Mouse (Mus musculus) embryonic facial prominence, embryonic 11.5 days (tissue): ENCODE data around the gene Ankrd40. TPM values are rescaled to one million over a fixed set of nuclear protein-coding genes. Genes with fewer than 3 reads are reported as not detected.

Experiments
- ATAC-seq: fragments of 200-750 bp; cut with Nextera tagmentation; replicated peaks from 2 replicates; pipeline ENCODE4 v1.8.0; 2017; ENCODE audit warnings: low read depth; ENCODE audit not compliant: insufficient number of reproducible peaks, low FRiP score, low TSS enrichment
- DNase-seq: peaks from one replicate; pipeline ENCODE4 v3.0.0-alpha.2; 2015; ENCODE audit warnings: low spot score
- H3K27ac ChIP-seq: fragments of 300-500 bp; sonication (generic); replicated peaks from 2 replicates; pipeline ENCODE4 v1.5.1; 2014; ENCODE audit warnings: mild to moderate bottlenecking, low read depth, low read length, control low read depth
- H3K27me3 ChIP-seq: fragments of 300-500 bp; sonication (generic); 2 replicates; pipeline ENCODE4 v1.6.1; 2014; ENCODE audit warnings: mild to moderate bottlenecking, low read length, moderate library complexity, mixed read lengths; ENCODE audit not compliant: control insufficient read depth, insufficient read depth
- H3K36me3 ChIP-seq: fragments of 300-500 bp; sonication (generic); replicated peaks from 2 replicates; pipeline ENCODE4 v1.6.1; 2014; ENCODE audit warnings: low read depth, mild to moderate bottlenecking, low read length, moderate library complexity, mixed read lengths; ENCODE audit not compliant: control insufficient read depth, insufficient read depth
- H3K4me1 ChIP-seq: fragments of 300-500 bp; sonication (generic); 2 replicates; pipeline ENCODE4 v1.6.1; 2014; ENCODE audit warnings: low read length, mixed read lengths; ENCODE audit not compliant: control insufficient read depth, insufficient read depth
- H3K4me2 ChIP-seq: fragments of 300-500 bp; sonication (generic); 2 replicates; pipeline ENCODE4 v1.6.1; 2014; ENCODE audit warnings: low read depth, mild to moderate bottlenecking, control low read depth, low read length, moderate library complexity
- H3K4me3 ChIP-seq: fragments of 300-500 bp; sonication (generic); 2 replicates; pipeline ENCODE4 v1.5.1; 2014; ENCODE audit warnings: low read depth, low read length, control low read depth
- H3K9ac ChIP-seq: fragments of 300-500 bp; sonication (generic); replicated peaks from 2 replicates; pipeline ENCODE4 v1.6.1; 2014; ENCODE audit warnings: mild to moderate bottlenecking, control low read depth, low read length
- H3K9me3 ChIP-seq: fragments of 300-500 bp; sonication (generic); replicated peaks from 2 replicates; pipeline ENCODE4 v1.6.1; 2016; ENCODE audit warnings: mild to moderate bottlenecking, low read length, inconsistent platforms, mixed read lengths; ENCODE audit not compliant: control insufficient read depth
- WGBS: fragments of 180-500 bp; shearing (Covaris S2); extraction: QIAGEN DNeasy Blood & Tissue Kit; methylation state at CpG from one replicate; pipeline ENCODE4 v1.1.7; 2014; 5-methylcytosine and 5-hydroxymethylcytosine counted together
- polyA plus RNA-seq: library from polyadenylated mRNA; unstranded; fragments of >200 nt; fragmentation: Nextera tagmentation; extraction: Ambion mirVana; gene quantifications from 2 replicates; pipeline ENCODE4 v1.2.1, GENCODE M21; 2014

Gene Ankrd40
- polyA plus RNA-seq, 1 experiment from 2014 or later, result 23.5 TPM

DNA sequence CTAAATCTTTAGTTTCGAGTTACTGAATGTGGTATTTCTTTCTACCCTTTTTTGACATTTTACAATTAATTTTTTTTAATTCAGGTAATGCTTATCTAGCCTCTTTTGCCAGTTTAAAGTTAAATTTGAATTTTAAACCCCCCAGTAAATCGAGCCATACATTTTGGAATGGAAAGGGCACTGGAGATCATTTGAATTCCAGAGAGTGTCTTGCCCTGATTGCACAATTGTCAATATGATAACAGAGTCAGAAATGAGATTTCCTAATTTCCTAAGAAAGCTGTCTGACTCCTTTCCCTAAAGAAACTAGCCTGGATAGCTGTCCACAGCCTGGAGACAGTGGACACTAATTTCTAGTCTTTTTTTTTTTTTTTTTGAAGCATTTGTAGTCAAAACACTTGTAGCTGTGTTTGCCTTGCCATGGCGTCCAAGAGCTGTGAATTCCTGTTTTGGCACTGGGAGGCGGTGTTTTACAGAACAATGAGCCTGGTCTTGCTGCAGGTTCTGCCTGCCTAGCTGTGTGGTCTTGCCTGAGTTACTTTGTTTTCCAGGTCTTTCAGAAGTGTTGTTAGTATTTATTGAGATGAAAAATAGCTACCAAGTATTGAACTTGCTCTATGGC, 1.6 kb downstream of the Ankrd40 start:
- Histone ChIP-seq H3K4me2 (no peak overlapping the region), H3K9me3 (no peaks in the 10 kb centered on the region), H3K27me3 (no peaks in the 10 kb centered on the region), H3K4me3 (no peak overlapping the region), H3K4me1 (no peaks in the 10 kb centered on the region), H3K9ac (no peak overlapping the region), H3K36me3 (peaks cover under 1% of the 10 kb centered on the region; the same call in 1 of the 2 replicates), H3K27ac (no peak overlapping the region)
- ATAC-seq (no peak), DNase-seq (peak; percentile 65)
- 53% methylated on average over 4 of the region's 4 CpGs for WGBS

DNA sequence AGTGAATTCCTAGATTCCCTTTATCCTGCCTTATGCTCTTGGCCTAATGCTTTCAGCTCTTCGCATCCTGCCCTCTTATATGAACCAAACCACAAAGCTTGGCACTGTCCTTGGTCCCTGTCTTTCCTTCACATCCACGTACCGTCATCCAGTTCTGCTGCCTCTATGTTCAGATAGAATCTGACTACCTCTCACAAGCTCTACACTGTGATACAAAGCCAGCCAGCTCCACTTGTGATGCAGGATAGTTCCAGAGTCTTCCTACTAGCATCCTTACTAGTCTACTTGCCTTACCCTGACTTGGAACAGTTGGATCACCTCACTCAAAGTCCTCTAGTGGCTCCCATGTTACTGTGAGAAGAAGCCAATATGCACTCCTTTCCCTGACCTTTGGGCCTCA, 2.4 kb downstream of the Ankrd40 start:
- no peaks in the 10 kb centered on the region for H3K9me3 ChIP-seq
- H3K4me2 ChIP-seq, result no peak overlapping the region
- H3K9ac ChIP-seq, result no peak overlapping the region
- H3K36me3 ChIP-seq, result peaks cover 4% of the 10 kb centered on the region; the same call in 1 of the 2 replicates
- DNase-seq (no peak), ATAC-seq (no peak)
- H3K27ac ChIP-seq, result no peak overlapping the region
- no peak overlapping the region for H3K4me3 ChIP-seq
- no peaks in the 10 kb centered on the region for H3K27me3 ChIP-seq
- no peaks in the 10 kb centered on the region for H3K4me1 ChIP-seq
- 91% methylated on average over 3 of the region's 3 CpGs for WGBS

DNA sequence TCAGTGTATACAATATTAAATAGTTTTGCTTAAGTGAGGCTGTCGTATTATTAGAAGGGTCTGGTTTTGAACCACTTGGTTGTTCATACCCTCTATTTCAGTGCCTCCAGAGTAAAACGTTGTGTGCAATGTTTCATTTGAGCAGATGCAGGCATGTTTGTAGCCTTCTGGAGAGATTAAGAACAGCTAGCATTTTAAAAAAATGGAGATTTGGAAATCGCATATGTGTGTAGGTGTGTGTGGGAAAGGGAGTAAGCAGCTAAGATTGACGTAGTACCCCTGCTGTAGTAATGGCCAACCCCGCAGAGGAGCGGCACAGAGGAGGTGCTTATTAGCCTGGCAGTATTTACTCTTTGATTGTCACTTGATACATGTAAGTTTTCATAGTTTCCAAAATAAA, 4.9 kb downstream of the Ankrd40 start:
- H3K4me3 ChIP-seq, result no peak overlapping the region
- no peak overlapping the region for H3K27ac ChIP-seq
- H3K4me2 ChIP-seq, result no peak overlapping the region
- H3K36me3 ChIP-seq, result peaks cover 4% of the 10 kb centered on the region; the same call in 1 of the 2 replicates
- no peaks in the 10 kb centered on the region for H3K9me3 ChIP-seq
- H3K27me3 ChIP-seq, result no peaks in the 10 kb centered on the region
- H3K4me1 ChIP-seq, result no peaks in the 10 kb centered on the region
- DNase-seq, result no peak
- WGBS, result 89% methylated on average over 6 of the region's 6 CpGs
- no peak for ATAC-seq
- no peak overlapping the region for H3K9ac ChIP-seq

DNA sequence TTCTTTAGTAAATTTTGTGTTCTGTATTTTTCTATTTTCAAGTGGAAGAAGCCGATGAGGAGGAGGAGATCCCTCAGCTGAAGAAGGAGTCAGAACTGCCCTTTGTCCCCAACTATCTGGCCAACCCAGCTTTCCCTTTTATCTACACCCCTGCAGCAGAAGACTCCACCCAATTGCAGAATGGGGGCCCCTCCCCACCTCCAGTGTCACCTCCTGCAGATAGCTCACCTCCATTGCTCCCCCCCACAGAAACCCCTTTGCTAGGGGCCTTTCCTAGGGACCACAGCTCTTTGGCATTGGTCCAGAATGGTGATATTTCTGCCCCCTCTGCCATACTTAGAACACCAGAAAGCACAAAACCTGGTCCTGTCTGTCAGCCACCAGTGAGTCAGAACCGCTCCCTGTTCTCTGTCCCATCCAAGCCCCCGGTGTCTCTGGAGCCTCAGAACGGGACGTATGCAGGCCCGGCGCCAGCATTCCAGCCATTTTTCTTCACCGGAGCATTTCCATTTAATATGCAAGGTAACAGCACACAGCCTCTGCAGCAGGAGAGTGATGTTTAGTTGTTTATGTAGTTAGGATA, 6.7 kb downstream of the Ankrd40 start:
- no peak overlapping the region for H3K4me3 ChIP-seq

DNA sequence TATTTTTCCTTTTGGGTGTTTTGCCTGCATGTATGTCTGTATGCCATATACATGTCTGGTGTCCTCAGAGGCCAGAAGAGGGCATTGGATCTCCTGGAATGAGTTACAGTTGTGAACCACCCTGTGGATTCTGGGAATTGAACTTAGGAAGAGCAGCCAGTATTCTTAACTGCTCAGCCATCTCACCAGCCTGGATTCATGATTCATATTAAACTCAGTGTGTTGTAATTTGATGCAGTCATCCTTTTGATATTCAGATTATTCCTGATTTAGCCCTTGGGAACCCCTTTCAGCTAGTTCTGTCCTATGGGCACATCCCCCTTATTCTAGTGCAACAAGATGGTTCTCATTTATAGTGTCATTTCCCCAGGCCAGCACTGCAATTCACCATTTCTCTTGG, 8.8 kb downstream of the Ankrd40 start:
- no peak for ATAC-seq
- H3K27me3 ChIP-seq, result no peaks in the 10 kb centered on the region

More for the DNA sequence above, 6.7 kb downstream of the Ankrd40 start:
- no peaks in the 10 kb centered on the region for H3K9me3 ChIP-seq
- H3K4me2 ChIP-seq, result no peak overlapping the region
- peaks cover 4% of the 10 kb centered on the region for H3K36me3 ChIP-seq
- H3K4me1 ChIP-seq, result no peaks in the 10 kb centered on the region
- no peak for ATAC-seq
- DNase-seq, result no peak
- WGBS, result 92% methylated on average over 8 of the region's 8 CpGs
- no peak overlapping the region for H3K9ac ChIP-seq
- H3K27ac ChIP-seq, result no peak overlapping the region
- H3K27me3 ChIP-seq, result no peaks in the 10 kb centered on the region

DNA sequence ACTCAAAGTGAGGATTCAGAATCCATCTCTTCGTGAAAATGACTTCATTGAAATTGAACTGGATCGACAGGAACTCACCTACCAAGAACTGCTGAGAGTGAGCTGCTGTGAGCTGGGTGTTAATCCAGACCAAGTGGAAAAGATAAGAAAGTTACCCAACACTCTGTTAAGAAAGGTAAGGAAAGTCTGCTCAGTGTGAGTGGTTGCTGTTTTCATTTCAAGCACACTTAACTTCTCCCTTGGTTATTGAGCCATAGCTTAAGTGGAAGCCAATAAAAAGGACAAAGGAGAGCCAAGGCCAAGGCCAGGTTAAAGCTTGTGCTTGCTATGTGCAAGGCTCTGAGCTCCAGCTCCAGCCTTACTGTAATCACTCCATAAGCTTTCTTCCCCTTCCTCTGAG, 10.5 kb downstream of the Ankrd40 start:
- Histone ChIP-seq H3K9me3 (no peaks in the 10 kb centered on the region), H3K4me1 (no peaks in the 10 kb centered on the region), H3K27me3 (no peaks in the 10 kb centered on the region), H3K4me2 (no peak overlapping the region), H3K36me3 (peaks cover 4% of the 10 kb centered on the region), H3K27ac (no peak overlapping the region), H3K4me3 (no peak overlapping the region), H3K9ac (no peak overlapping the region)
- 86% methylated on average over 2 of the region's 2 CpGs for WGBS
- DNase-seq (no peak), ATAC-seq (no peak)

More for the DNA sequence above, 8.8 kb downstream of the Ankrd40 start:
- H3K4me1 ChIP-seq, result no peaks in the 10 kb centered on the region
- no peak for DNase-seq
- H3K4me3 ChIP-seq, result no peak overlapping the region
- H3K36me3 ChIP-seq, result peaks cover 4% of the 10 kb centered on the region
- H3K27ac ChIP-seq, result no peak overlapping the region
- H3K4me2 ChIP-seq, result no peak overlapping the region
- H3K9ac ChIP-seq, result no peak overlapping the region
- H3K9me3 ChIP-seq, result no peaks in the 10 kb centered on the region

DNA sequence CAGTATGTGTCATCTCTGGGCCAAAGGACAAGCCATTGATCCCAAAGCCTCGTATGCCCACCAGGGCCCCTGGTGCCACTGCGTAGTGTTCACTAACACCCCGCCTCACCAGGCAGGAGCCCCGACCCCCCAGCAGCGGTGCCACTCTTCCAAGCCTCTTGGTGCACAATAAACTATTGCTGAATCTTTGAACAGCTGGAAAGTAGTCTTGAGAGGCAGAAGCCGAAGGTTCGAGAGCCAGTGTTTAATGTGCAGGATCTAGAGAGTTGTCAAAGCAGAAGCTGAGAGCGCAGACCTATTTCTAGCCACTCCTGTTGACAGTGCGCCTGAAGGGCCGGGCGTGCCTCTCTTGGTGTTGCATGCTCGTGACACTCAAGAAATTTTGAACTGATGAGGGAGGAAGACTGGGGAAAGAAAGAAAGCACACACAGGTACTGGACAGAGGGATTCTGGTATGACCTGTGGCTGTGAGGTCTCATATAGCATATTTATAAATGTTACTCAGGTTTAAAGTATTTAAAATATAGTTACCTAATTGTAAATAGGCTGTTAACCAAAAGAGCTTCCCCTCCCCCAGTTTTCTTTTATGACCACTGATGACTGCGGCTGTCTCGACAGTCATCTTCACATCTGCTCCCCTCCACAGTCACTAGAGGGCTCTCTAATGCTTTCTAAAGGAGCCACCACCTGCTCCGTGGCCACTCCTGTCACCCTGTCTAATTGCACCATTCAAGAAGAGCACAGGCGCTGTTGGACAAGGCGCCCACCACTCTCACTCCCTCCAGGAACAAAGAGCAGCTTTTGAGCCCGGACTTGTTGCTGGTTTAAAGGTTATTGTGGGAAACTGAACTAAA, 12.2 kb downstream of the Ankrd40 start:
- peak; percentile 79 for DNase-seq
- H3K36me3 ChIP-seq, result no peaks in the 10 kb centered on the region; the same call in none of the 2 replicates

More for the DNA sequence above, 12.2 kb downstream of the Ankrd40 start:
- Histone ChIP-seq H3K4me3 (no peak overlapping the region), H3K4me1 (peaks cover 3% of the 10 kb centered on the region; the same call in 1 of the 2 replicates), H3K27ac (no peak overlapping the region), H3K9me3 (no peaks in the 10 kb centered on the region), H3K9ac (no peak overlapping the region), H3K27me3 (no peaks in the 10 kb centered on the region), H3K4me2 (no peak overlapping the region)
- peak; percentile 53; the same call in 1 of the 2 replicates for ATAC-seq
- WGBS, result 57% methylated on average over 18 of the region's 18 CpGs
